Mouse (Mus musculus) CH12.LX (cell line): ENCODE measurements around the gene Slc2a2.

Experiments used
- CHD2 ChIP-seq: IDR thresholded peaks from 2 replicates; pipeline ENCODE4 v1.6.1; 2011; ENCODE audit warnings: low read length, improper control_type of control experiment
- CTCF ChIP-seq, 2 experiments: IDR thresholded peaks in 1 of 2; conservative IDR thresholded peaks in 1 of 2; 2 replicates each; pipeline ENCODE4 v1.5.1; 2011 to 2012; ENCODE audit warnings: low read depth in 2 of 2, low read length in 2 of 2, improper control_type of control experiment in 1 of 2, inconsistent platforms in 1 of 2, mild to moderate bottlenecking in 1 of 2, moderate library complexity in 1 of 2
- MAX ChIP-seq: IDR thresholded peaks from 2 replicates; pipeline ENCODE4 v1.6.1; 2011; ENCODE audit warnings: low read length, improper control_type of control experiment
- POLR2A ChIP-seq: IDR thresholded peaks from 2 replicates; pipeline ENCODE4 v1.6.1; 2011; ENCODE audit warnings: low read depth, mild to moderate bottlenecking, improper control_type of control experiment, low read length

- TF ChIP-seq MAX (no peak), CHD2 (no peak), CTCF (conservative IDR thresholded peaks at IDR 0.05 in 1 of 2, IDR thresholded peaks at IDR 0.05 in 1 of 2; ENCODE audit: low read depth in 2 of 2, low read length in 2 of 2) (no peak), POLR2A (no peak)
Observed at GRCm38 (mm10) chr3:28721218-28721617, 23.5 kb downstream of the Slc2a2 start.
